Mouse (Mus musculus): ENCODE measurements at regions not wholly inside any gene's neighbourhood (a gene's known extent, or its start where the extent isn't known, plus 50 kb on each side); places are given as distances from the start of the nearest gene placed in this dataset.

GRCm38 (mm10) chr19:50945006-50945405, 266.6 kb upstream of the Sorcs1 start:
- TF ChIP-seq ZC3H11A (IDR thresholded peaks at IDR 0.05; ENCODE audit: borderline replicate concordance, low read depth, low read length) (no peak), CHD2 (IDR thresholded peaks at IDR 0.05; ENCODE audit: low read depth, low read length) (no peak), MAFK (IDR thresholded peaks at IDR 0.05; ENCODE audit: insufficient read depth, low read depth, low read length) (no peak), HCFC1 (IDR thresholded peaks at IDR 0.05; ENCODE audit: borderline replicate concordance, insufficient read depth, low read length) (no peak)

All from ES-E14 (cell line).